Mouse (Mus musculus) liver, postnatal 0 days (tissue): ENCODE results near the gene Tmem18.

ENCODE experiments used
- CTCF ChIP-seq: sonication (generic); IDR thresholded peaks from 2 replicates; pipeline ENCODE4 v1.5.1; 2016; ENCODE audit warnings: antibody characterized with exemption, low read depth
- EP300 ChIP-seq: IDR thresholded peaks from 2 replicates; pipeline ENCODE4 v1.6.1; 2016; ENCODE audit warnings: antibody characterized with exemption, low read depth, mild to moderate bottlenecking

DNA sequence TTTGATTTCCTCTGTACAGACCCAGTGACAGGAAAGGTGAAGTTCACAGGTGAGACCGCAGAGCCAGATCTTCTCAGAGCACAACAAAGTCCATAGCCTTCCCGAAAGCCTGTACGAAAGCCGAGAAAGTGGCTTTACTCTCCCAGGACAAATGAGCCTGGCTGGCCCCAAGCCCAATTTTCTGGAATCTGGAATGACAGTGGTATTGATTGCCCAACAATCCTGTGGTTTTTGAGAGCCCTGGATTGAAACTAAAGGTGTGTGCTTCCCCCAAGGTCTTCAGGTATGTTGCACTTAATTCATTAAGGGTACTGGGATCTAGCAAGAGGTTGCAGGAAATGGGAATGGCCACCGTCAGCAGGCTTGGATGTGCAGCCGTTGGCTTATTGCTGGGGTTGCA lies 21.7 kb downstream of the Tmem18 start:
- no peak for TF ChIP-seq CTCF
- TF ChIP-seq EP300, result no peak
